Mouse (Mus musculus): ENCODE results near the gene U2af1l4. TPM values are rescaled to one million over a fixed set of nuclear protein-coding genes. Genes with fewer than 3 reads are reported as not detected.
A peak's percentile ranks its signal among the peaks of the same experiment; 100 is the strongest.

The U2af1l4 gene
- polyA plus RNA-seq (2014; fragmentation: Nextera tagmentation; extraction: Ambion mirVana), result 90.7 and 94.8 TPM in 2 replicates

GRCm38 (mm10) chr7:30563117-30563905 lies at the start of gene U2af1l4, which contains the start of the genes Gm49396 and Psenen:
Gene U2af1l4 (plus strand): TSS chr7:30563301.
Gene Gm49396 (plus strand): TSS chr7:30563344.
Gene Psenen (minus strand): TSS chr7:30563627.
- peak; percentile 99 for DNase-seq (ENCODE audit: low spot score, missing footprints)
- H3K4me1 ChIP-seq (ENCODE audit: control insufficient read depth, insufficient read depth, low read length), result peaks cover 17% of the 10 kb centered on the region
- WGBS, result under 1% methylated on average over 44 of the region's 45 CpGs
- H3K27me3 ChIP-seq (ENCODE audit: control insufficient read depth, insufficient read depth, low read length), result no peaks in the 10 kb centered on the region
- peak within 1 kb of the TSS; percentile 75 for H3K4me2 ChIP-seq
- peak within 1 kb of the TSS; percentile 87 for H3K27ac ChIP-seq (ENCODE audit: low read depth, low read length)
- peak within 1 kb of the TSS; percentile 89 for H3K9ac ChIP-seq (ENCODE audit: low read length)
- ATAC-seq (ENCODE audit: low FRiP score), result peak; percentile 87
- H3K4me3 ChIP-seq (ENCODE audit: low read depth, low read length), result peak within 1 kb of the TSS; percentile 87
- no peaks in the 10 kb centered on the region for H3K9me3 ChIP-seq (ENCODE audit: control insufficient read depth, low read length)
- H3K36me3 ChIP-seq (ENCODE audit: control insufficient read depth, insufficient read depth, low read length), result peaks cover 7% of the 10 kb centered on the region; the same call in 1 of the 2 replicates

- no peak overlapping the region for H3K4me2 ChIP-seq
- H3K4me1 ChIP-seq (ENCODE audit: control insufficient read depth, insufficient read depth, low read length), result no peaks in the 10 kb centered on the region
- ATAC-seq (ENCODE audit: low FRiP score), result no peak
- H3K9ac ChIP-seq (ENCODE audit: low read length), result no peak overlapping the region
- H3K36me3 ChIP-seq (ENCODE audit: control insufficient read depth, insufficient read depth, low read length), result no peaks in the 10 kb centered on the region
- no peak overlapping the region for H3K27ac ChIP-seq (ENCODE audit: low read depth, low read length)
- no peak overlapping the region for H3K4me3 ChIP-seq (ENCODE audit: low read depth, low read length)
- DNase-seq (ENCODE audit: low spot score, missing footprints), result no peak
- H3K9me3 ChIP-seq (ENCODE audit: control insufficient read depth, low read length), result no peaks in the 10 kb centered on the region
- H3K27me3 ChIP-seq (ENCODE audit: control insufficient read depth, insufficient read depth, low read length), result no peaks in the 10 kb centered on the region
- WGBS, result 58% methylated on average over 24 of the region's 24 CpGs
Measured at GRCm38 (mm10) chr7:30515003-30515760, 47.9 kb upstream of the U2af1l4 start.

GRCm38 (mm10) chr7:30518325-30518724 lies 44.8 kb upstream of the U2af1l4 start:
- H3K9ac ChIP-seq (ENCODE audit: low read length), result no peak overlapping the region
- H3K4me3 ChIP-seq (ENCODE audit: low read depth, low read length), result no peak overlapping the region
- 40% methylated on average over 8 of the region's 8 CpGs for WGBS
- DNase-seq (ENCODE audit: low spot score, missing footprints) (no peak), ATAC-seq (ENCODE audit: low FRiP score) (no peak)
- H3K9me3 ChIP-seq (ENCODE audit: control insufficient read depth, low read length), result no peaks in the 10 kb centered on the region
- no peak overlapping the region for H3K27ac ChIP-seq (ENCODE audit: low read depth, low read length)
- no peaks in the 10 kb centered on the region for H3K4me1 ChIP-seq (ENCODE audit: control insufficient read depth, insufficient read depth, low read length)
- no peak overlapping the region for H3K4me2 ChIP-seq
- peaks cover under 1% of the 10 kb centered on the region; the same call in 1 of the 2 replicates for H3K36me3 ChIP-seq (ENCODE audit: control insufficient read depth, insufficient read depth, low read length)
- H3K27me3 ChIP-seq (ENCODE audit: control insufficient read depth, insufficient read depth, low read length), result no peaks in the 10 kb centered on the region

GRCm38 (mm10) chr7:30520396-30520795 lies 42.7 kb upstream of the U2af1l4 start:
- Histone ChIP-seq H3K9ac (ENCODE audit: low read length) (no peak overlapping the region), H3K4me2 (no peak overlapping the region)
- 51% methylated on average over 4 of the region's 4 CpGs for WGBS

GRCm38 (mm10) chr7:30520856-30521255 lies 42.2 kb upstream of the U2af1l4 start:
- no peak overlapping the region for H3K4me2 ChIP-seq
- ATAC-seq (ENCODE audit: low FRiP score) (no peak), DNase-seq (ENCODE audit: low spot score, missing footprints) (no peak)
- H3K9me3 ChIP-seq (ENCODE audit: control insufficient read depth, low read length), result no peaks in the 10 kb centered on the region
- H3K27me3 ChIP-seq (ENCODE audit: control insufficient read depth, insufficient read depth, low read length), result no peaks in the 10 kb centered on the region
- H3K27ac ChIP-seq (ENCODE audit: low read depth, low read length), result no peak overlapping the region
- H3K9ac ChIP-seq (ENCODE audit: low read length), result no peak overlapping the region
- H3K36me3 ChIP-seq (ENCODE audit: control insufficient read depth, insufficient read depth, low read length), result peaks cover 19% of the 10 kb centered on the region; the same call in 1 of the 2 replicates
- H3K4me3 ChIP-seq (ENCODE audit: low read depth, low read length), result no peak overlapping the region
- WGBS, result 70% methylated on average over 5 of the region's 5 CpGs
- H3K4me1 ChIP-seq (ENCODE audit: control insufficient read depth, insufficient read depth, low read length), result no peaks in the 10 kb centered on the region

More at GRCm38 (mm10) chr7:30520396-30520795, 42.7 kb upstream of the U2af1l4 start:
- ATAC-seq (ENCODE audit: low FRiP score) (peak; percentile 47), DNase-seq (ENCODE audit: low spot score, missing footprints) (no peak)
- H3K27ac ChIP-seq (ENCODE audit: low read depth, low read length), result no peak overlapping the region
- H3K4me3 ChIP-seq (ENCODE audit: low read depth, low read length), result no peak overlapping the region
- peaks cover 15% of the 10 kb centered on the region; the same call in 1 of the 2 replicates for H3K36me3 ChIP-seq (ENCODE audit: control insufficient read depth, insufficient read depth, low read length)
- no peaks in the 10 kb centered on the region for H3K27me3 ChIP-seq (ENCODE audit: control insufficient read depth, insufficient read depth, low read length)
- no peaks in the 10 kb centered on the region for H3K4me1 ChIP-seq (ENCODE audit: control insufficient read depth, insufficient read depth, low read length)
- no peaks in the 10 kb centered on the region for H3K9me3 ChIP-seq (ENCODE audit: control insufficient read depth, low read length)

GRCm38 (mm10) chr7:30522871-30523270 lies 40.2 kb upstream of the U2af1l4 start:
- Histone ChIP-seq H3K4me3 (ENCODE audit: low read depth, low read length) (no peak overlapping the region), H3K36me3 (ENCODE audit: control insufficient read depth, insufficient read depth, low read length) (peaks cover 32% of the 10 kb centered on the region), H3K27me3 (ENCODE audit: control insufficient read depth, insufficient read depth, low read length) (no peaks in the 10 kb centered on the region), H3K4me1 (ENCODE audit: control insufficient read depth, insufficient read depth, low read length) (no peaks in the 10 kb centered on the region), H3K9me3 (ENCODE audit: control insufficient read depth, low read length) (no peaks in the 10 kb centered on the region), H3K9ac (ENCODE audit: low read length) (no peak overlapping the region), H3K4me2 (no peak overlapping the region), H3K27ac (ENCODE audit: low read depth, low read length) (no peak overlapping the region)
- WGBS, result 88% methylated on average over 10 of the region's 10 CpGs
- ATAC-seq (ENCODE audit: low FRiP score), result no peak
- no peak for DNase-seq (ENCODE audit: low spot score, missing footprints)

- Histone ChIP-seq H3K36me3 (ENCODE audit: control insufficient read depth, insufficient read depth, low read length) (peaks cover 42% of the 10 kb centered on the region), H3K9ac (ENCODE audit: low read length) (no peak overlapping the region), H3K27ac (ENCODE audit: low read depth, low read length) (no peak overlapping the region), H3K4me2 (no peak overlapping the region), H3K27me3 (ENCODE audit: control insufficient read depth, insufficient read depth, low read length) (no peaks in the 10 kb centered on the region), H3K9me3 (ENCODE audit: control insufficient read depth, low read length) (no peaks in the 10 kb centered on the region), H3K4me3 (ENCODE audit: low read depth, low read length) (no peak overlapping the region), H3K4me1 (ENCODE audit: control insufficient read depth, insufficient read depth, low read length) (no peaks in the 10 kb centered on the region)
- DNase-seq (ENCODE audit: low spot score, missing footprints) (no peak), ATAC-seq (ENCODE audit: low FRiP score) (no peak)
- 82% methylated on average over 6 of the region's 6 CpGs for WGBS
Measured at GRCm38 (mm10) chr7:30524487-30524886, 38.6 kb upstream of the U2af1l4 start.

- no peak overlapping the region for H3K4me2 ChIP-seq
- H3K36me3 ChIP-seq (ENCODE audit: control insufficient read depth, insufficient read depth, low read length), result peaks cover 49% of the 10 kb centered on the region
- DNase-seq (ENCODE audit: low spot score, missing footprints), result no peak
- H3K9me3 ChIP-seq (ENCODE audit: control insufficient read depth, low read length), result no peaks in the 10 kb centered on the region
- H3K4me1 ChIP-seq (ENCODE audit: control insufficient read depth, insufficient read depth, low read length), result no peaks in the 10 kb centered on the region
- H3K4me3 ChIP-seq (ENCODE audit: low read depth, low read length), result no peak overlapping the region
- ATAC-seq (ENCODE audit: low FRiP score), result no peak
- 38% methylated on average over 10 of the region's 10 CpGs for WGBS
- H3K9ac ChIP-seq (ENCODE audit: low read length), result no peak overlapping the region
- H3K27me3 ChIP-seq (ENCODE audit: control insufficient read depth, insufficient read depth, low read length), result no peaks in the 10 kb centered on the region
- no peak overlapping the region for H3K27ac ChIP-seq (ENCODE audit: low read depth, low read length)
Measured at GRCm38 (mm10) chr7:30525954-30526353, 37.1 kb upstream of the U2af1l4 start.

- Histone ChIP-seq H3K27me3 (ENCODE audit: control insufficient read depth, insufficient read depth, low read length) (no peaks in the 10 kb centered on the region), H3K4me1 (ENCODE audit: control insufficient read depth, insufficient read depth, low read length) (no peaks in the 10 kb centered on the region), H3K9me3 (ENCODE audit: control insufficient read depth, low read length) (no peaks in the 10 kb centered on the region), H3K36me3 (ENCODE audit: control insufficient read depth, insufficient read depth, low read length) (peaks cover 49% of the 10 kb centered on the region), H3K4me2 (no peak overlapping the region), H3K27ac (ENCODE audit: low read depth, low read length) (no peak overlapping the region), H3K9ac (ENCODE audit: low read length) (no peak overlapping the region), H3K4me3 (ENCODE audit: low read depth, low read length) (no peak overlapping the region)
- WGBS, result 23% methylated on average over 17 of the region's 17 CpGs
- DNase-seq (ENCODE audit: low spot score, missing footprints) (no peak), ATAC-seq (ENCODE audit: low FRiP score) (no peak; the same call in 1 of the 2 replicates)
Measured at GRCm38 (mm10) chr7:30526399-30526798, 36.7 kb upstream of the U2af1l4 start.

Measured in midbrain, embryonic 11.5 days (tissue).